Mouse (Mus musculus) cerebellum, postnatal 4 days (tissue): ENCODE results near the gene Asphd2.
A peak's percentile ranks its signal among the peaks of the same experiment; 100 is the strongest.
"Not testable (repeated sequence)": the region's sequence is repeated elsewhere in the genome, so short reads cannot be mapped to it uniquely, and the experiment has no call there.

Source experiments
- DNase-seq, 2 experiments: peaks; one replicate each; pipeline ENCODE4 v3.0.0; 2022; ENCODE audit warnings: low spot score in 2 of 2, mixed read lengths in 1 of 2

Gene Asphd2

DNA sequence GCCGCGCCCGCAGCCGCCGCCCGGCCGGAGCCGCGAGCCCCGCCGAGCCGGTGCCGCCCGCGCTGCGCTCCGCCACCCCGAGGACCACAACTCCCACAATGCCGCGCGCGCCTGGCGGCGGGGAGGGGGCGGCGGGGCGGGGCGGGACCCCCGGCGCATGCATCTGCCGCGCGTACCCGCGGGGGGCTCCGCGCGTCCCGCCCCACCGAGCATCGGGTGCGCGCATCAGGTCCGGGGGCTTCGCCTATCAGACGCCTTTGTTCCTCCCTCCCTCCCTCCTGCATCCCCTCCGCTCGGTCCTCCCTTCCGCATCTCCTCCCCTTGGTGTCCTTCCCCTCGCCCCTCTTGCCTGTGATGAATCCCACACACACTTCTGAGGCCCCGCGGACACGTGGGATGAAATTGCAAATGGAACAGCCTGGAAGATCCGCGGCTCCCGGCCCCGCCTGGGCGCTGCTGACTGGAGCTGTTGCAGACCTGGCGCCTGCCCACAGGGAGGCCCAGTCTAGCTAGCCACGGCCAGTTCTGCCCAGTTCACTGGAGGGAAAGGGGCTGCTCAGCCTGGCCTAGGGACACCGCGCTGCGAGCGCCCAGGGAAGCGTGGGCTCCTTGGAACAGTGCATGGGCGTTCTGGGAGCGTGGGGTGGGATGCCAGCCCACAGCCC, at the start of gene Asphd2:
TSS of gene Asphd2 (minus strand) at position 88 of the 665 bp plus-strand sequence.
- peak; percentile 49 to 78 for DNase-seq

DNA sequence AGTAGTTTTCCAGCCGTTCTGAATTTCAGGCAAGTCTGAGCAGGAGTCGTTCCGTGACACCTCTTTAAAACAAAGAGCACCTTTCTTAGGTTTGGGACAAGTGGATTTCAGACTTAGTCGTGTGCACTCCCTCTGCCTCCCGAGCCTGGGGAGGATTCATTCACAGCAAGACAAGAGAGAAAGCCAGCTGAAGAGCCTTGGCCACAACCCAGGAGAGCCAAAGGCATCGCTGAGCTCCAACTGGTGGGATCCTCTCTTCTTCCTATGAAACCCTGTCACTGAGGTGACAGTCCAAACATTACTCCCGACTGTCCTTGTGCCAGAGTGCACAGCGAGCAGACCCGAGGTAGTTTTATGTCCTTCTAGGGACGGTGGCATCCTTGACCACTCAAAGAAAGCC, 43.9 kb upstream of the Asphd2 start:
- no peak for DNase-seq

DNA sequence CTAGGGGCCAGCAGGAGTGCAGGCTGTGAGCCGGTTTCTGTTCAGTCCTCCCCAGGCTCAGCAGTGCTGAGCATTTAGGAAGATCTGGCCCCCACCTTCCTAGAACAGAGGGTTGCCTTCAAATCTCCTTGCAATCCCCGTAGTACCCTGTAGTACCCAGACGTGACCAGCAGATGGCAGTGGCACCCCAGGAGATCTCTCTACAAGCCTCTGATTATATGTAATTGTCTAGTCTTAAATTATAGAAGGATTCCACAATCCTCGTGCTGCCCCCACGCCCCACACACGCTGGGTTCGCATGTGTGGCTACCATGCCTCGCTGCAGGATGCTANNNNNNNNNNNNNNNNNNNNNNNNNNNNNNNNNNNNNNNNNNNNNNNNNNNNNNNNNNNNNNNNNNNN, 38.3 kb upstream of the Asphd2 start:
- peak; percentile 79 to 90 for DNase-seq

DNA sequence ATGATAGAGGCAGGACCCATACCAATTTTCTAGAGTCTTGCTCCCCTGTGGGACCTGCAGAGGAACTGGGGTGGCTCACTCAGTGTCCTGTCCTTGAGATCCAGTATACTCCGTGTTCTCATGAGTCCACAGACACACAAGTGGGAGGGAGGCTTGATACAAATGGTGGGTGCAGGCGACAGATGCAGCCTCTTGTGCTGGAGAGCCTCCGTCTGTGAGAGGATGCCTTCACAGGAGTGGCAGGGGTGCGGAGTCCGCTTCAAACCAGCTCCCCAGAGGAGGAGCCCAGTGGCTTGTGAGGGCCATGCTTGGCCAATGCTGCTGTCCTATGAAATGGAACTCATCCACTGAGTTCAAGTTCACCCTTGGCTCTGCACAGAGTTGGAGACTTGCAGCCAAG, 37.4 kb upstream of the Asphd2 start:
- DNase-seq = no peak

DNA sequence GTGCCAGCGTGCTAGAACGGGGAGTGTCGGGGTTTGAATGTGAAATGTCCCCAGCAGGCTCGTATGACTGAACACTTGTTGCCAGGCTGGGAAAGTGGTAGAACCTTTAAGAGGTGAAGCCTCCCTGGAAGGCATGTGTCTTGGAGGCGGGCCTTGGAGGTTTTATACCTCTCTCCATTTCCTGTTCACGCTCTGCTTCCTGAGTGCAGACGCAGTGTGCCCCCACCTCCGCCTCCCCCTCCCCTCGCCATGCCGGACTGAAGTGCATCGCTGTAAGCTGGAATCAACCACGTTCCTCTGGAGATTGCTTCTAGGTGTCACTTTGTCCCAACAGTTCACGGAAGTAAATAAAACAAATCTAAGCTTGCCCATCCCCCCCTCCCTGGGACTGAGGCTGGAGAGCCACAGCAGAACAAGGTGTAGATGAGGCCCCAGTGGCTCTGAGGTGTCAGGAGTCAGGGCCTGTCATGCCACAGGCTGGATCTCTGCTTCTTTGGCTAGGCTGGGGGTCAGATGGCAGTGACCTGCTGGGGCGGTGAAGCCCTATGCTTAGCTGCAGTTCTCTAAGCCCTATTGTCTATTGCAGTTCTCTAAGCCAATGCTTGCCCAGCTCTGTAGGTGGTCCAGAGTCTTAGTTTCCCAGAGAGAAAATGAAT, 36.6 kb upstream of the Asphd2 start:
- DNase-seq = no peak

DNA sequence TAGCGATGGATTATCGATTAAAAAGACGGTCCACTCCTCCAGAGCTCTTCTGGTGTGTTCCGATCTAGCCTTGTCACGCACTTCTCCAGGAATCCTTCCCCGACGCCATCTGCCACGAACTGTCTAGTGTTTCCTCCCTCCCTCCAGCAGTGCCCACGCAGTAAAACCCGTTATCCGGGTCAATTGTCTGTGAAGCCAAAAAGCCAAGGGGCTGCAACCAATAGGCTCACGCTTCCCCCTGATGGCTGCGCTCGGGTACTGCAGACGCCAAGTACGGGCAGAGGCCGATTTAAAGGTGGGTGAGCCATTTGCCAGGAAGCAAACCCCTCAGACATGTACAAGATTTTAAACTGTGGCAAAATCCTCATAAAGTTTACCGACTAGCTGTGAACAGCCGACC, 34.3 kb upstream of the Asphd2 start:
- peak; percentile 67 to 87 for DNase-seq

DNA sequence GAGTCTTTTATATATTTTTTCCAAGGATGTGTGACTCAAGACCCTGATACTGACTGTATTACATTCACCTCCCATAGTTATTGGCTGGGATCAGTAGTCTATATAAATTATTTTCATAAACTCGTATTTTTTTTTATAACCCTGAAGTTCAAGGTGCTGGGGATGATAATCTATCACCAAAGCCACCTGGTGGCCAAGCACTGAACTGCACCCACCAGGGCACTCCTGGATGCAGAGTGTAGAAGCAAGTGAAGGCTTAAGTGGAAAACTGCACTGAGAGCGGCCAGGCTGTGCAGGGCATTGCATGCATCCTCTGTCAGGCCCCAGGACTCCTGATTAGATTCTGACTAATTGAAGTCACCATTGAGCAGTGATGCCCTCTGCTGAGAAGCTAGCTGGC, 32.6 kb upstream of the Asphd2 start:
- DNase-seq = peak; percentile 78 to 90

DNA sequence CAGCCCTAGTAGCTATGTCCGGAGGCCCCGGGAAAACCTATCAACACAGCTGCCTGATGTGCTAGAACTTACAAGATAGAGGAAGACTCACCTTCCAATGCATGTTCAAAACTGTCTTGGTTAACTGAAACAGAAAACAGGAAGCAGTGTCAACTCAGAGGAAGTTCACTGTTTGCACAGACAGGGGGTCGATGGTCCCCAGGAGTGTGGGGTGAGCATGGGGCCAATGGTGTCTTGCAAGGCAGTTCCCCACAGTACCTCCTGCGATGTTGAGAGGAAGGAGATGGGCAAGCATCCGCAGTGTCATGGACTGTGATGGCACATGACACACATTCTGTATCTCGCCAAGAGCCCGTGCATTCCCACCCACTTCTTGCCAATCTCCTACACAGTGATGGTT, 32.0 kb upstream of the Asphd2 start:
- DNase-seq = peak in 1 of 2 experiments; percentile 8

DNA sequence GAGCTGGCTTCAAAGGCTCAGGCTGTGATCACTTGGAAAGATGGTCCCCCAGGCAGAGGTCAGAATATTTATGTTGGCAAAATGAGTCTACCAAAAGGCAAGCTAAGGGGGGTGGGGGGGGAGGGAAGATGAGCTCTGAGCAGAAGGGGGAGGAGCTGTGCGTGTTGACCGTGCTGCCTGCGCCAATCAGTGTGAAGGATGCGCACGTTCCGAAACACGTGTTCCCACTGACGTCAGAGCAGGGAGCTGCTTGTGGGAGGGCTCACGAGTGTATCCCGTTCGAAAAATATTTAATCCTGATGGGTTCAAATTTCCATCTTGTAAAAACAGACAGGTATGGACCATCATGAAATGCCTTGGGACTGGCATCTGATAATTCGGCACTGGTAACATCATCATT, 24.9 kb upstream of the Asphd2 start:
- no peak for DNase-seq

DNA sequence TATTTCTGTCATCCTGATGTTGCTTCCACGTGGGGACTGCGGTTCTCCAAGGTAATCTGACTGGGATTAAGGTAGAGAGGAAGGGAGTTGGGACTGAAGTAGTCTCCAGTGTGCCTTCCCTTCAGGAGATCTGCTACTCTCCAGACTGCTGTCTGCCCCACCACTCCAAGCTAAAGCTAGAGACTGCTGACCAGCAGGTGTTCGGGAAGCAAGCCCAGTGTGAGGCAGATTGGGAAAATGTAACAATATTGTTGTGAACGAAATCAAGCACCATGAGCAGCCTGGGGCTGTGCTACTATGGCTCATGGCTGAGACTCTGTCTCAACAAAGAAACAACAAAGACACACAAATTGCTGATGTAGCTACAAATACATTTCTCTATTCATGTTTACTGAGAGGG, 23.4 kb upstream of the Asphd2 start:
- no peak for DNase-seq

DNA sequence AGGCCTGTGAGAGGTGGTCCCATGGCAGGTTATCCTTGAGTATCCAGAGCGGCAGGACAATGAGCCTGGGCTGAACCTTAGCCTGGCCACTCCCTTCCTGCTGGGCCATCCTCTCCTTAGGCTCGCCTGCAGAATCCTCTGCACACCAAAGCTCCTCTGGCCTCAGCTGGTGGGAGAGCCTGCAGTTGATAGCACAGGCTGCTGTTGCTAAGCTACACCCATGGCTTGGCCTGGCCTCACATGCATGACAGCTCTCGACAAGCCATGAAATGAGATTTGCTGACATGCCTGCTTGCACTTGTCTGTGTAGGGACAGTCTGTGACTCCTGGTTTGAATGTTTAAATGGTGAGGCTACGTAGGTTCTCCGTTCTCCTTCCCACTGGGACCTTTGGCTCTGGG, 22.0 kb upstream of the Asphd2 start:
- no peak for DNase-seq

DNA sequence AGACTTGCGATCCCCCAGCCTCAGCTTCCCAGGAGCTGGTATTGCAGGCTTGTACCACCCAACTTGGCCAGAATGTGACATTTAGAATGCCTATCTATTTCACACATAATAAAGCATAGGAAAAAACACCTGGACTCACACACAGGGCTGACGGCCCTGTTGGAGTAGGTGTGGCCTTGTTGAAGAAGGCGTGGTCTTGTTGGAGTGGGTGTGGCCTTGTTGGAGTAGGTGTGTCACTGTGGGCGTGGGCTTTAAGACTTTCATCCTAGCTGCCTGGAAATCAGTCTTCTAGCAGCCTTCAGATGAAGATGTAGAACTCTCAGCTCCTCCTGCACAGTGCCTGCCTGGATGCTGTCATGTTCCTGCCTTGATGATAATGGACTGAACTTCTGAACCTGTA, 18.1 kb upstream of the Asphd2 start:
- not testable (repeated sequence) for DNase-seq

DNA sequence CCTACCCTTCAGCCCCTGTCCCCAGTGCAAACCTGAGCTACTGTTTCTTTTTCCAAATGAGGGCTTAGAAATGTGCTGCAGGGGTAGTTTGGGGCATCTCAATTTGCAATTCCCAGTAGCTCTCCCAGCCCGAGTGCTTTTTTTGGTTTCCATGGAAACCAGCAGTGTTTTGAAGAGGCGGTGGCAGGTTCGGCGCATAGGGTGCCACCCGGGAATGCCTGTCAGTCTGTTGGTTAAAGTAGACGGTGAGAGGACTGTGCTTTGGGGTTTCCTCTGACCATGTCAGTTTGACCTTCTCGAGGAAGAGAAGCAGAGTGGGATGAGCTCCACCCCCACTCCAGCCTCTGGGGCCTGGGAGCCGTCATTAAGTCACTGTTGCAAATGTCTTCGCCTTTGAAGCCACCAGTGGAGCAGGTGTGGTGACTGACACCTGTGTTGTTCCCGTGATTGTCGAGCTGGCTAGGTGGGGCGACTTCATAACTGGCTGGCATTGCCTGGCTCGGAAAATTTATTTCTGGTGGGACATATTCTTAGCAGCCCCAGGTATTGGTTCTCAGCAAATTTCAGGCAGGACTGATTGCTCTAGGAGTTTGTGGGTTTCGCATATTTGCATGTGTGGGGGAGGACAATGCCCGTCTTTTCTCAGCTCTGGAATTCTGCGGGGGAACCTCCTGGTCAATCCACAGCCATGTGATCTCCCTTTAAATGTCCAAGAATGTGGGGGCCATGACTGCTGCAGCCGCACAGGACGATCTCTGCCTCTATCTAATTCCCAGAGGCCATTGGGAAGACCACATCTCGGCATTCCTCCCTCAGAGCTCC, 17.1 kb upstream of the Asphd2 start:
- DNase-seq = peak in 1 of 2 experiments; percentile 19

DNA sequence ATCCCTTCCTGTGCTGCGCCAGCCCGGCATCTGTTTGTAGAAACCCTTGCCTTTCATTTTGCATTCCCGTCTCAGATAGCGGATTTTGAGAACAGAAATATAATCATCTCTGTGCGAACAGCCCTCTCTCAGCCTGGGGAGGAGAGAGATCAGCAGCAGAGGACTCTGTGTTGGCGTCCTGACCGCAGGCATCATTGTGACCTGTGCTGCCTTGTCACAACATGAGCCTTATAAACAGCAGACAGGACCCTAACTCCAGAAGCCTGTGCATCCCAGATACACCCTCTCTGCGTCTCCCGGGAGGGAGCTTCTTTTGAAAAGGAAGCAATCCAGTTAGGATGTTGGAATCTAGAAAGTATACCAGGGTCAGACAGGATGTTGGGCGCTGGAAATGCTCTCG, 16.4 kb upstream of the Asphd2 start:
- peak in 1 of 2 experiments; percentile 13 for DNase-seq

DNA sequence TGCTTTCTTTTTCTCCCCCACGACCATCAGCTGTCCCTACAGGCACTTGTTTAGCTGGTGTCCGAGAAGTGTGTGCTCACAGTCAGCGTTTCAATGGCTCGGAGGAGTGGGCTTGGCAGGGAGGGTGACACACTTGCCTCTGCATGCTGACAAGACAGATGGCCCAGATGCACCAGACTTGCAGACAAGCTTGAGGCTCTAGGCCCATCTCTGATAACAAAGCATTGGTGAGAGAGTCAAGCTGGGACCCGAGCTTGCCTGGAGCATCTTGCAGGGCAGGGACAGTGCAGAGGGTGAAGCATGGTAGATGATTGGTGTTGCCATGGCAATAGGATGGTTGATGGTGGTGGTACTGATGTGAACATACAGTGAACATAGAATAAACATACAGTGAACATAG, 14.6 kb upstream of the Asphd2 start:
- DNase-seq = peak in 1 of 2 experiments; percentile 17

DNA sequence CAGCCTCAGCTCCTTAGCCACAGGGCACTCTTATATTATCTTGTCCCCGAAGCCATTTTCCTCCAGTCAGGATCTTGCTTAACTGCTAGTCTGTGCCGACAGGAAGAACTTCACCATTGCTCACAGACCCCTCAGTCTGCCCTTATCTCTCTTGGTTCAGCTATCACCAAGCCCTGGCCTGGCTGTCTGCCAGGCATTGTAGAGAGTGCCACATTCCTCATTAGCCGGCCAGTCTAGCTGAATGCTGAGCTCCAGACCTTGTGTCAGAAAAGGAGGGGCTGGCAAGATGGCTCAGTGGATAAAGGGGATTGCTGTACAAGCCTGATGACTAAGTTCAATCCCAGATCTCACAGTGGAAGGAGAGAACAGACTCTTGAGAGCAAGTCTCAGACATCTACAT, 11.4 kb upstream of the Asphd2 start:
- no peak for DNase-seq

DNA sequence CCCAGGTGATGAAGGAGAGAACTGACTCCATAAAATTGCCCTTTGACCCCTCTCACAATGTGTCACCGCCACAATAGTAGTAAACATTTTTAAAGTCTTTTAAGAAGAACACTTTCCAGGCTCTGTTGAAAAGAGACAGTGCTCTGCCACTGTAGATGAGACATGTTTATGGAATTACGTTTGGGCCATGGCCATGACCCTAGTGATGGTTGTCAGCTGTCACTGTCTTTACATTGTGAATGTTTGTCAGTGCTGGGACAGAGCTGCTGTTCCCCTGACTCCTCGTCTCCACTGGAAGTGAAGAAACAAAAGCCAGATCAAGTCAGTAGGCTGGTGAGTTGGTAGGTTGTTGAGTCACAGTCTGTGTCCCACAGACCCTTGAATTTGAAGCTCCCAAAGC, 7.8 kb upstream of the Asphd2 start:
- no peak for DNase-seq

DNA sequence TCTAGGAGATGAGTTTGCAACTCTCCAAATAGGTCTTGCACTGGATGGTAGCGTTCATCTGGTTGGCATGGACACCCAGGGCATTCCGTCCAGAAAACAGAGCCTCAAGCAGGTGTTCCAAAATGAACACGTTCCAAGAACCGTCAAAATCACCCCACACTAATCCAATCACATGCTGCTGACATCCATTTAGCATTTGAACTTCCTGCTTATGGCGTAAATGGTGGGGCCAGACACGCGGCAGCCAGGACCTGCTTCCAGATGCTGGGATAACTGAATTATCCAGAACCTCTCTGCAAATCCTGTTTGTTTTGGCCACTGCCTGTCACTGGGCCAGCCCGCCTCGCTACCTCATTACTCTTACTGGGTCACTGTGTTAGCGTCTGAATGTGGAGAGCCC, 4.6 kb upstream of the Asphd2 start:
- DNase-seq = no peak

DNA sequence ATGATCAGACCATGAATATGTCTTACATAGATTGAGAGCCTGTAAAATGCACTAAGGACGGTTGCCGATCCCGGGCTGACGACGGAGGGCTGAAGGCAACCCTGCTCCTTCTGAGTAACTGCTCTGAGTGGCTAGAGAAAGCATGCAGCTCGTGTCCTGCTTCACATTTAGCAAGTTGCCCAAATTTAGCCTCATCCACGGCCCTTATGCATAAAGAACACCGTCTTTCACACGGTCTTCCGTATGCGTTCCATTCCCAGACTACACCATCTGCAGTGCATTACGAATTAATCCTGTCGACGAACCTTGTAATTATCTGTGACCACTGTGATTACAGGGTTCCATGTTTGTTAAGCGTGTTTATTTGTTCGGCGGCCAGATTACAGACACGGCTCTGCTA, 1.4 kb upstream of the Asphd2 start:
- no peak for DNase-seq

DNA sequence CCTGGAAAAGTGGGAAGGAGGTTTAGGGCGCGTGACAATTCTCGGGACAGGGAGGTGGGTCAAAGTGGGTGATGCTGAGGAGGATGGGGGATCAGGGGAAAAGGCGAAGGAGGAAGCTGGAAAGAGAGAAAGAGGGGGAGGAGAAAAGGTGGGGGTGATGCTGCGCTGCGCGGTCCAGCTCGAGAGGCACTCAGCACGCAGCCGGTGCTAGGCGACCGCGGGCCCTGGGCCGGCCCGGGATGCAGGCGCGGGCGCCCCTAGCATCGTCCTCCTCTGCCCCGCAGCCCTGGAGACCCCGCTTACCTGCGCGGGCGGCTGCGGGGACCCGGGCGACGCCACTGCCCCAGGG, 277 bp downstream of the Asphd2 start:
- no peak for DNase-seq

DNA sequence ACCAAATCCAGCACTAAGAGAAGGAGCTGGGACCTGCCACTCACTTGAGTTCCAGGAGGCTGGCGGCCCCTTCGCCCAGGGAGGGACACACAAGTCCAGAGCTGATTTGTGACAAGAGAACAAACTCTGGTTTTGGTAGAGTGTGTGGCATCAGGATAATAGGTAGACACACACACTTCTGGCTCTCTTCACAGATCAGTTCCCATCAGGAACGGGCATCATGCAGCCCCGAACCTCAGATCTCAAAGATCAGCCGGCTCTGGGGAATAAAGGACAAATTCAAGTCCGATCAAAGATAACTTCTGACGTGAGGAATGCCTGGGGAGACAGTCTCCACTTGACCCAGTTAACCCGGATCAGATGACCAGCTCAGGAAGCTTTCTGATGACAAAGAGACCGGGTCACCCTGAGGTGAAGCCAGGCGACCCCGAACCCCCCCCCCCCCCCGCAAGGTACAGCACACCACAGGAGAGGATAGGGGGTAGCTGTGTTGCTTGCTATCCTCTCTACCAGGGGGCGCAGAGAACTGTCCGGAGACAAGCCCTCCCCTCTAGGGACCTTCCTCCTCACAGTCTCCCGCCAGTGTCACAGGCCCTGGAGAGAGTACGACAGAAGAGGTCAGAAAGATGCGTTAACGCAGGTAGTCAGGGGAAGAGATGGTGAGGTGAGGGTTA, 788 bp downstream of the Asphd2 start:
- no peak for DNase-seq

DNA sequence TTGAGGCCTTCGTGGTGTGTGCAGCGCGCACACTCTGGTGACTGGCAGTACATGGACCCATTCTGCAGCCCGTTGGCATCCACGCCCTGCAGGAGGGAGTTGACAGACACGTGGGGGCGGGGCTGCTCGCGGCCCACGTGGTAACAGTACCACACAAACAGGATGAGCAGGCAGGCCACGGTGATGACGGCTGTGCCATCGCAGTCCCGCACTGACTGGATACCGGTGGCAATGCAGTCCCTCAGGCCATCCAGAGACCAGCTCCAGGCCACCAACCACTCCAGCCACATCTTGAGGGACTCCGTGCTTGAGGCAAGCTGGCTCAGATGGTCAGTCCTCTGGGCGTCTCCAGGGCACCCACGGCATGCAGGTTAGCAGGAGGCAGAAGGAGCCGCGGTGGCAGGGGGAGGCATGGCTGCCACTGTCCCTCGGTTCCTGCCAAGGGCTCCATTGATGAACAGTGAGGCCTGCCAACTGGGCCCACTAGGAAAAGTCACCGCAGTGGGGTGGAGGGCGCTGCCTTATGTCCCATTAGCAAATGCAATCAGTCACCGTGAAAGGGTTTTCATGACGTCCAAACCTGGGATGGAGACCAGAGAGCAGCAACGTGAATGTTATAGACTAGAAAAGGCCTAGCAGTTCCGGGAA, 2.9 kb downstream of the Asphd2 start:
- DNase-seq = no peak
